Mouse (Mus musculus) Patski (cell line): ENCODE results near the gene Gm17359. TPM values are rescaled to one million over a fixed set of nuclear protein-coding genes. Genes with fewer than 3 reads are reported as not detected.

Experiments used
- ATAC-seq: fragments of 100-300 bp; one replicate; pipeline ENCODE4 v1.8.0; 2021
- CTCF ChIA-PET: fragments of 350-600 bp; sonication (Branson Sonifier 250); formaldehyde crosslinking; loops from one replicate; lab custom pipeline; 2022; ENCODE audit warnings: inconsistent platforms; lab: Charles Lee
- POLR2A ChIA-PET: fragments of 350-600 bp; sonication (Branson Sonifier 250); formaldehyde crosslinking; loops from one replicate; lab custom pipeline; 2022; ENCODE audit warnings: antibody characterized with exemption, inconsistent platforms; lab: Charles Lee
- DNase-seq: peaks from one replicate; pipeline ENCODE4 v3.0.0-alpha.2; 2011; ENCODE audit warnings: low read depth, low spot score
- H3K27me3 ChIP-seq: fragments of 371-371 bp; one replicate; pipeline ENCODE4 v1.5.1; 2021
- CTCF ChIP-seq: fragments of 100-300 bp; IDR thresholded peaks from one replicate; pipeline ENCODE4 v1.5.1; 2021
- in situ Hi-C: fragments of 300-500 bp; cut with MboI; formaldehyde crosslinking; loops from 3 replicates; pipeline ENCODE4 v1.11.1; 2018; ENCODE audit warnings: low pct_unique_long_range_greater_than_20kb, mixed read lengths
- polyA plus RNA-seq: library from polyadenylated mRNA; unstranded; gene quantifications from one replicate; pipeline ENCODE4 v1.2.3, GENCODE M21; 2021

The Gm17359 gene
- polyA plus RNA-seq, 1 experiment from 2014 or later: not detected

- ChIA-PET POLR2A (interaction anchor here (0.7 kb wide), 1 partner anchor 19 kb away, joined by 3 read pairs; no protein-coding TSS in a partner anchor), CTCF (interaction anchor here (0.6 to 1.8 kb wide), 5 partner anchors 9 to 174 kb away, joined by 3 to 6 read pairs (median 5); no protein-coding TSS in a partner anchor)
- in situ Hi-C loops: no loop called here
These were observed 42.9 kb downstream of the Gm17359 start for GRCm38 (mm10) chr3:79379255-79379836.

GRCm38 (mm10) chr3:79379873-79380595, 43.6 kb downstream of the Gm17359 start:
- TF ChIP-seq CTCF: no peak
- no peak for DNase-seq
- ChIA-PET CTCF (interaction anchor here (0.6 to 1.8 kb wide), 3 partner anchors 13 to 173 kb away, joined by 3 to 5 read pairs (median 5); no protein-coding TSS in a partner anchor), POLR2A (interaction anchor here (0.7 kb wide), 1 partner anchor 18 kb away, joined by 3 read pairs; no protein-coding TSS in a partner anchor)
- peaks cover 4% of the 10 kb centered on the region for H3K27me3 ChIP-seq
- ATAC-seq: no peak
- in situ Hi-C loops: no loop called here

More at GRCm38 (mm10) chr3:79379255-79379836, 42.9 kb downstream of the Gm17359 start:
- no peak for TF ChIP-seq CTCF
- no peak for ATAC-seq
- no peak for DNase-seq
- peaks cover 4% of the 10 kb centered on the region for H3K27me3 ChIP-seq

GRCm38 (mm10) chr3:79381398-79381797, 44.9 kb downstream of the Gm17359 start:
- DNase-seq (no peak), ATAC-seq (no peak)
- ChIA-PET CTCF (interaction anchor here (1.2 kb wide), 2 partner anchors 21 to 39 kb away, joined by 3 read pairs; no protein-coding TSS in a partner anchor), POLR2A (no interaction called here)
- in situ Hi-C loops: no loop called here
- H3K27me3 ChIP-seq: peaks cover 14% of the 10 kb centered on the region
- no peak for TF ChIP-seq CTCF

- no peak for ATAC-seq
- CTCF ChIA-PET: interaction anchor here (1.2 to 1.5 kb wide), 2 partner anchors 7 to 76 kb away, joined by 3 to 4 read pairs; no protein-coding TSS in a partner anchor
- no peak for TF ChIP-seq CTCF
- in situ Hi-C loops: no loop called here
- POLR2A ChIA-PET: no interaction called here
- H3K27me3 ChIP-seq: peaks cover 28% of the 10 kb centered on the region
- no peak for DNase-seq
These were observed 49.1 kb downstream of the Gm17359 start for GRCm38 (mm10) chr3:79385434-79386029.

GRCm38 (mm10) chr3:79389081-79389480, 52.6 kb downstream of the Gm17359 start:
- no peak for DNase-seq
- ChIA-PET CTCF (interaction anchor here (0.9 to 1.5 kb wide), 5 partner anchors 10 to 68 kb away, joined by 3 to 4 read pairs (median 4); no protein-coding TSS in a partner anchor), POLR2A (no interaction called here)
- TF ChIP-seq CTCF: no peak
- peaks cover 31% of the 10 kb centered on the region for H3K27me3 ChIP-seq
- in situ Hi-C loops: no loop called here
- ATAC-seq: no peak

- ATAC-seq: no peak
- H3K27me3 ChIP-seq: no peaks in the 10 kb centered on the region
- DNase-seq: no peak
- CTCF ChIA-PET: interaction anchor here (0.8 to 3.0 kb wide), 5 partner anchors 11 to 441 kb away, joined by 3 to 11 read pairs (median 4); no protein-coding TSS in a partner anchor
- POLR2A ChIA-PET: interaction anchor here (0.5 kb wide), 1 partner anchor 436 kb away, joined by 3 read pairs; no protein-coding TSS in a partner anchor
- in situ Hi-C loops: no loop called here
- no peak for TF ChIP-seq CTCF
These were observed 64.1 kb downstream of the Gm17359 start for GRCm38 (mm10) chr3:79400552-79400951.

DNA sequence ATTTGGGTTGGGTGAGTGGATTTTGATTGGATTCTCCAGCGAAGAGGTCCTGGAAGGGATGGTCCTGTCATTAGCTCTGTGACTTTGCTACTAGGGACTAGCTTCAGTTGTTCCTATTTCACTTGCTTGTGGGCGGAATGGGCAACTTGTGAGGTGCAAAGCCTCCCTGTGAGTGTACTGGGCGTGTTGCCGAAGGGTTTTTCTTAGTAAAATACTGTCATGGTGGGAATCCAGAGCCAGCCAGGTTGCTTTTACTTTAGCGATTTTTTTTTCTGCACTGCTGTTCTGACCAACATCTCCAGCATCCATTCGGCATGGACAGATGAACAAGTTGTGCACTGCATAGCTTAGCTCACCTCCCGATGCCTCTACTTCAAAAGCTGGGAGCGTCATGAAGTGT, 65.6 kb downstream of the Gm17359 start:
- in situ Hi-C loops: no loop called here
- no peak for TF ChIP-seq CTCF
- H3K27me3 ChIP-seq: no peaks in the 10 kb centered on the region
- DNase-seq: no peak
- no peak for ATAC-seq
- CTCF ChIA-PET: interaction anchor here (0.6 to 3.0 kb wide), 4 partner anchors 10 to 443 kb away, joined by 3 to 11 read pairs (median 4); no protein-coding TSS in a partner anchor
- POLR2A ChIA-PET: no interaction called here

DNA sequence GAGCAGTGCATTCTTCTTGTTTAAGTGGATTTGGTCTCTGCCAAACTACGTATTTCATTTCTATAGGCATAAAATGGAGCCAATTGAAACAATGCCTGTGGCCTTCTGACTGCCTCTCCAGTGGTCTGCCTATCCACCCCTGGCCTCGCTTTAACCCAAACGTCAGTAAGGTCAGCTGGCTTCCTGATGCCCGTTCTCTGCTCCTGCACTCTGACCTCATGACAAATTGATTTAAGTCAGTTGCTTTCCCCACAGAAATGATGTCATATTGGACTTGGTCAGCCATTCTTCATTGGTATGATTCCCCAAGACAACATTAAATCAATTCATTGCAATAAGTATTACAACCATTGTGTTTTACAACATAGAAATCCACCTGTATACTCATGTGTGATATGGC, 72.1 kb downstream of the Gm17359 start:
- in situ Hi-C loops: no loop called here
- TF ChIP-seq CTCF: no peak
- no peak for ATAC-seq
- no peak for DNase-seq
- ChIA-PET POLR2A (no interaction called here), CTCF (interaction anchor here (1.3 to 2.5 kb wide), 3 partner anchors 10 to 17 kb away, joined by 3 to 8 read pairs (median 4); no protein-coding TSS in a partner anchor)
- no peaks in the 10 kb centered on the region for H3K27me3 ChIP-seq

DNA sequence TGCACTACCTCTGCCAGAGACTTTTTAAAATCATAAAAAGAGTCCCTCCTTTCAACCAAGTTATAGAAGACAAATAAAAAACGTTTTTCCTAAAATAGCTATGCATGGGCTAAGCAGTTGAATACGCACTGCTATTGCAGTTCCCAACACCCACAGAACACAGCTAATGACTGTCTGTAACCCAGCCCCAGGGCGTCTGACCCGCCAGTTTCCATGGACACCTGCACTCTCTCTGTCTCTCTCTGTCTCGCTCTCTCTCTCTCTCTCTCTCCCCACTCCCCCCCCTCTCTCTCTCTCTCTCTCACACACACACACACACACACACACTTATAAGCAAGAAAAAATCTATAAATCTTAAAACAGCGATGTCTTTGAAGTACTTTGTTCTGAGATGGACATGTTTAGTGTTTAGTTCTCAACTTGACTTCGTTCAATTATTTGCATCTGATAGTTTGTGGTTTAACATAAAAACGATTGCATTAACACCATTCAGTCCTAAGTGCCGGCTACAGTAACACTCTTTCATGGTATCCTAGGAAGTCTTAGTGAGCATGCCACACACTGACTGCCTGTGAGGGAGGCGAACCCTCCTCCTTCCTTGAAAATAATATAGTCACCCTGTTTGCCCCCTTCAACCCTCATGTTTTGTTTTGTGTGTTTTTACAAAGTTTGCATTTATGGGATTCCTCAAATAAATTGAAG, 73.6 kb downstream of the Gm17359 start:
- POLR2A ChIA-PET: no interaction called here
- ATAC-seq: no peak
- CTCF ChIA-PET: interaction anchor here (1.0 to 2.5 kb wide), 4 partner anchors 11 to 55 kb away, joined by 3 to 8 read pairs (median 3); no protein-coding TSS in a partner anchor
- DNase-seq: no peak
- TF ChIP-seq CTCF: no peak
- in situ Hi-C loops: no loop called here
- H3K27me3 ChIP-seq: no peaks in the 10 kb centered on the region
